28 mouse cellular contexts compared by ENCODE assay signal in genomic region chr17:12388239-12388638, GRCm38 (mm10). TPM values are rescaled to one million over a fixed set of nuclear protein-coding genes. Genes with fewer than 3 reads are reported as not detected.
DNase-seq lines count a peak whose midpoint lies in the region; ATAC-seq and TF ChIP-seq lines count a peak whose summit lies in the region.
"Had no signal": no experiment of that assay in that cellular context is flagged by ENCODE, and none has a peak within 500 bp of the region (broad histone marks: within the 10 kb centered on the region; RNA-seq: fewer than 3 reads in every experiment).

No protein-coding gene starts in this region.

- H3K36me3 ChIP-seq in kidney, adult 2 months (ENCODE audit: control insufficient read depth, insufficient read depth, low read length), result no peaks in the 10 kb centered on the region
- H3K36me3 ChIP-seq in liver, adult 2 months (ENCODE audit: control insufficient read depth, insufficient read depth, low read length), result peaks cover 87% of the 10 kb centered on the region
- H3K36me3 ChIP-seq in small intestine, adult 2 months (ENCODE audit: control insufficient read depth, insufficient read depth, low read length), result no peaks in the 10 kb centered on the region
- H3K36me3 ChIP-seq in midbrain, postnatal 0 days (ENCODE audit: insufficient read depth, low read length), result no peaks in the 10 kb centered on the region
- H3K36me3 ChIP-seq: embryonic facial prominence, embryonic 12.5 days; embryonic facial prominence, embryonic 15.5 days; heart, embryonic 12.5 days; heart, embryonic 15.5 days; hindbrain, embryonic 10.5 days; hindbrain, embryonic 13.5 days had no signal

- H3K4me2 ChIP-seq in midbrain, postnatal 0 days (ENCODE audit: low read depth, low read length, poor library complexity, severe bottlenecking), result no peak overlapping the region
- H3K4me2 ChIP-seq: embryonic facial prominence, embryonic 12.5 days; embryonic facial prominence, embryonic 15.5 days; heart, embryonic 12.5 days; heart, embryonic 15.5 days; hindbrain, embryonic 13.5 days had no signal

- no peak for TF ChIP-seq POLR2A in kidney, adult 2 months (IDR thresholded peaks at IDR 0.05; ENCODE audit: low read depth, low read length)
- no peak for TF ChIP-seq POLR2A in liver, adult 2 months (IDR thresholded peaks at IDR 0.05; ENCODE audit: extremely low read depth, insufficient read depth, low read length)
- TF ChIP-seq POLR2A in small intestine, adult 2 months (IDR thresholded peaks at IDR 0.05; ENCODE audit: low read depth, low read length), result no peak

- no peak for TF ChIP-seq CTCF in kidney, adult 2 months (conservative IDR thresholded peaks at IDR 0.05; ENCODE audit: insufficient read depth, insufficient read length, low read depth, low read length)
- TF ChIP-seq CTCF in liver, adult 2 months (IDR thresholded peaks at IDR 0.05; ENCODE audit: low read depth, low read length), result no peak
- no peak for TF ChIP-seq CTCF in small intestine, adult 2 months (IDR thresholded peaks at IDR 0.05; ENCODE audit: extremely low read depth, insufficient read length, insufficient replicate concordance, low read depth, low read length)
- TF ChIP-seq CTCF in midbrain, postnatal 0 days (IDR thresholded peaks at IDR 0.05), result no peak

- WGBS in kidney, adult 2 months, result 57% methylated on average over 7 of the region's 7 CpGs
- WGBS in liver, adult 2 months, result 23% methylated on average over 7 of the region's 7 CpGs
- 63% methylated on average over 7 of the region's 7 CpGs for WGBS in small intestine, adult 2 months
- 93% methylated on average over 7 of the region's 7 CpGs for WGBS in midbrain, postnatal 0 days

- H3K9me3 ChIP-seq in midbrain, postnatal 0 days (ENCODE audit: low read length), result 0 out of 2 replicates have a peak, but pooled peaks cover 2% of the 10 kb centered on the region
- H3K9me3 ChIP-seq: embryonic facial prominence, embryonic 15.5 days; heart, embryonic 15.5 days; hindbrain, embryonic 10.5 days; hindbrain, embryonic 13.5 days had no signal

- DNase-seq in kidney, adult 2 months, result peak; percentile 88
- DNase-seq in kidney, postnatal 10 days, result no peak
- DNase-seq in liver, adult 2 months (ENCODE audit: extremely low read depth, low read depth, low spot score), result peak; percentile 93
- DNase-seq in liver, result no peak
- DNase-seq in kidney, postnatal 25 days, result peak; percentile 59 to 65
- DNase-seq in midbrain, postnatal 0 days (ENCODE audit: low spot score), result no peak
- DNase-seq: adrenal gland, adult 2 months; adrenal gland, postnatal 14 days; cerebellum, adult 11 months; cerebellum, adult 2 months; cerebellum, adult 9-11 months; cerebellum, postnatal 25 days; gastrocnemius, postnatal 25 days; heart, adult 18-20 months; heart, postnatal 10 days; heart, postnatal 36 days had no signal

- H3K4me3 ChIP-seq in kidney, adult 2 months (ENCODE audit: insufficient read depth, low read depth, low read length), result no peak overlapping the region
- no peak overlapping the region for H3K4me3 ChIP-seq in liver, adult 2 months (ENCODE audit: insufficient read depth, low read depth, low read length)
- no peak overlapping the region for H3K4me3 ChIP-seq in small intestine, adult 2 months (ENCODE audit: low read depth, low read length)
- H3K4me3 ChIP-seq in midbrain, postnatal 0 days (ENCODE audit: low read depth, low read length), result no peak overlapping the region
- H3K4me3 ChIP-seq: embryonic facial prominence, embryonic 12.5 days; embryonic facial prominence, embryonic 15.5 days; heart, embryonic 12.5 days; heart, embryonic 15.5 days; hindbrain, embryonic 10.5 days; hindbrain, embryonic 13.5 days had no signal

- H3K27me3 ChIP-seq in kidney, adult 2 months (replicated peaks; ENCODE audit: control insufficient read depth, insufficient read depth, low read length), result no peaks in the 10 kb centered on the region
- no peaks in the 10 kb centered on the region for H3K27me3 ChIP-seq in liver, adult 2 months (ENCODE audit: control insufficient read depth, insufficient read depth, low read length)
- no peaks in the 10 kb centered on the region for H3K27me3 ChIP-seq in small intestine, adult 2 months (ENCODE audit: control insufficient read depth, insufficient read depth, low read length)
- no peaks in the 10 kb centered on the region for H3K27me3 ChIP-seq in midbrain, postnatal 0 days (ENCODE audit: insufficient read depth, low read length)
- H3K27me3 ChIP-seq: embryonic facial prominence, embryonic 12.5 days; embryonic facial prominence, embryonic 15.5 days; heart, embryonic 12.5 days; hindbrain, embryonic 13.5 days had no signal

- H3K79me2 ChIP-seq in liver, adult 2 months (ENCODE audit: control insufficient read depth, insufficient read depth, low read length), result no peaks in the 10 kb centered on the region

- H3K9ac ChIP-seq in liver, adult 2 months (ENCODE audit: low read depth, low read length), result no peak overlapping the region
- no peak overlapping the region for H3K9ac ChIP-seq in midbrain, postnatal 0 days (replicated peaks; ENCODE audit: low read length, poor library complexity, severe bottlenecking)
- H3K9ac ChIP-seq: embryonic facial prominence, embryonic 12.5 days; embryonic facial prominence, embryonic 15.5 days; heart, embryonic 12.5 days; heart, embryonic 15.5 days; hindbrain, embryonic 13.5 days had no signal

- H3K27ac ChIP-seq in kidney, adult 2 months (ENCODE audit: insufficient read depth, low read depth, low read length), result no peak overlapping the region
- H3K27ac ChIP-seq in liver, adult 2 months (replicated peaks; ENCODE audit: insufficient read depth, low read depth, low read length), result peak overlapping the region; percentile 65
- peak overlapping the region; percentile 55 for H3K27ac ChIP-seq in small intestine, adult 2 months (ENCODE audit: insufficient read depth, low read depth, low read length)
- H3K27ac ChIP-seq in midbrain, postnatal 0 days (ENCODE audit: low read depth, low read length), result no peak overlapping the region
- H3K27ac ChIP-seq: embryonic facial prominence, embryonic 12.5 days; embryonic facial prominence, embryonic 15.5 days; heart, embryonic 15.5 days; hindbrain, embryonic 10.5 days; hindbrain, embryonic 13.5 days had no signal

- H3K4me1 ChIP-seq in kidney, adult 2 months (ENCODE audit: control insufficient read depth, insufficient read depth, low read length), result peaks cover 7% of the 10 kb centered on the region; the same call in 1 of the 2 replicates
- H3K4me1 ChIP-seq in liver, adult 2 months (ENCODE audit: control insufficient read depth, insufficient read depth, low read length), result peaks cover 35% of the 10 kb centered on the region
- H3K4me1 ChIP-seq in small intestine, adult 2 months (ENCODE audit: control insufficient read depth, insufficient read depth, insufficient read length, low read length), result peaks cover 8% of the 10 kb centered on the region; the same call in 1 of the 2 replicates
- no peaks in the 10 kb centered on the region for H3K4me1 ChIP-seq in midbrain, postnatal 0 days (ENCODE audit: insufficient read depth, low read length)
- H3K4me1 ChIP-seq: embryonic facial prominence, embryonic 12.5 days; embryonic facial prominence, embryonic 15.5 days; heart, embryonic 12.5 days; heart, embryonic 15.5 days; hindbrain, embryonic 10.5 days; hindbrain, embryonic 13.5 days had no signal

- no peak for ATAC-seq in midbrain, postnatal 0 days (ENCODE audit: low FRiP score)
- ATAC-seq: CD4-positive, CD25-positive, alpha-beta regulatory T cell, adult 4 months; forebrain, embryonic 14.5 days had no signal

RNA-seq across cellular contexts. Expression of gene Plg, which starts 9.8 kb away (rescaled TPM):
- polyA plus RNA-seq in kidney, adult 2 months (2012; rRNA removed), result 0.03 and 0.07 TPM in 2 replicates
- 1,031 and 1,068 TPM in 2 replicates for total RNA-seq in liver, adult 2 months (2014; rRNA removed)
- 1,361 and 1,403 TPM in 2 replicates for polyA plus RNA-seq in liver, adult 2 months (2012; rRNA removed)
- polyA plus RNA-seq in small intestine, adult 2 months (2012; rRNA removed), result not detected in 2 replicates
- not detected in 2 replicates for total RNA-seq in midbrain, postnatal 0 days (2014; rRNA removed)
- not detected in 2 replicates for polyA plus RNA-seq in midbrain, postnatal 0 days (2015; fragmentation: Nextera tagmentation; extraction: Ambion mirVana)
- total RNA-seq: common myeloid progenitor, adult 5-6 weeks; gastrocnemius, postnatal 25 days; heart, adult 18-20 months; heart, postnatal 10 days; heart, postnatal 36 days; MEL had no signal
- polyA plus RNA-seq: CD4-positive, CD25-positive, alpha-beta regulatory T cell, adult 4 months; embryonic facial prominence, embryonic 15.5 days; forebrain, embryonic 14.5 days; gonadal fat pad, adult 2 months; hindbrain, embryonic 10.5 days; hindbrain, embryonic 13.5 days had no signal

Comparison
In these comparisons a context has a peak if more than half of its experiments do, and no peak if none do; other contexts are left out.
1. DNase-seq: peak in kidney, adult 2 months (single experiment), liver, adult 2 months (single experiment) and kidney, postnatal 25 days (2 of 2); none in kidney, postnatal 10 days (single experiment), liver (single experiment) and midbrain, postnatal 0 days (single experiment).
2. H3K27ac ChIP-seq: peak in liver, adult 2 months (single experiment) and small intestine, adult 2 months (single experiment); none in kidney, adult 2 months (single experiment) and midbrain, postnatal 0 days (single experiment).
3. RNA of gene Plg, which starts 9.8 kb away (polyA plus RNA-seq): 1,361 to 1,403 TPM in liver, adult 2 months; not detected in midbrain, postnatal 0 days, 0.03 to 0.07 TPM in kidney, adult 2 months and not detected in small intestine, adult 2 months; every median in the first group is over 1,000 times any median in the second.